Mouse (Mus musculus) bone marrow macrophage, adult 2 months (primary cell): Measurements from ENCODE around the gene Nav2.

Experiments
- CTCF ChIP-seq: IDR thresholded peaks from 2 replicates; pipeline ENCODE4 v1.5.1; 2012; ENCODE audit warnings: low read depth, mild to moderate bottlenecking, low read length, moderate library complexity
- POLR2A ChIP-seq: IDR thresholded peaks from 2 replicates; pipeline ENCODE4 v1.6.1; 2012; ENCODE audit warnings: mild to moderate bottlenecking, low read depth, low read length, borderline replicate concordance

GRCm38 (mm10) chr7:49280427-49280826, 371.9 kb downstream of the Nav2 start:
- TF ChIP-seq CTCF, result no peak
- TF ChIP-seq POLR2A, result no peak
